8 mouse cellular contexts compared by ENCODE assay signal in genomic region chr1:74802795-74803656, GRCm38 (mm10). TPM values are rescaled to one million over a fixed set of nuclear protein-coding genes. Genes with fewer than 3 reads are reported as not detected.
DNase-seq lines count a peak whose midpoint lies in the region; ATAC-seq and TF ChIP-seq lines count a peak whose summit lies in the region.

No protein-coding gene starts in this region.

- peak; percentile 90 for DNase-seq in brain, adult 2 months (ENCODE audit: low read depth, low spot score)
- peak; percentile 76 to 82 for DNase-seq in heart, postnatal 14 days
- DNase-seq in kidney, postnatal 4 days, result peak; percentile 83 to 89
- peak; percentile 76 for DNase-seq in lung, postnatal 25 days (ENCODE audit: low spot score)
- peak; percentile 63 for DNase-seq in retina, adult 2 months (ENCODE audit: low read depth, low spot score)
- peak; percentile 66 to 81 for DNase-seq in thymus, postnatal 10 days (ENCODE audit: low spot score in 2 of 2)

- intact Hi-C loops in heart, postnatal 14 days (cut with DNase I), result no loop called here

- TF ChIP-seq CTCF in E14TG2a.4 (conservative IDR thresholded peaks at IDR 0.05; ENCODE audit: low read length), result 0 out of 2 replicates have a peak, but pooled peaks have one; percentile 8

- peak; percentile 57 for ATAC-seq in forebrain, embryonic 12.5 days (ENCODE audit: low FRiP score)

- no peaks in the 10 kb centered on the region for H3K36me3 ChIP-seq in E14TG2a.4 (ENCODE audit: insufficient read depth, low read length)
- H3K36me3 ChIP-seq in forebrain, embryonic 12.5 days (replicated peaks), result no peaks in the 10 kb centered on the region

- H3K27ac ChIP-seq in forebrain, embryonic 12.5 days, result 0 out of 2 replicates have a peak overlapping the region, but pooled peaks have one; percentile 1

- H3K4me2 ChIP-seq in forebrain, embryonic 12.5 days, result peak overlapping the region; percentile 78

- no peaks in the 10 kb centered on the region for H3K9me3 ChIP-seq in E14TG2a.4 (ENCODE audit: low read length)
- no peaks in the 10 kb centered on the region for H3K9me3 ChIP-seq in forebrain, embryonic 12.5 days

- H3K4me1 ChIP-seq in E14TG2a.4 (replicated peaks; ENCODE audit: low read depth, low read length), result peaks cover 78% of the 10 kb centered on the region
- peaks cover 75% of the 10 kb centered on the region for H3K4me1 ChIP-seq in forebrain, embryonic 12.5 days

- under 1% methylated on average over 57 of the region's 57 CpGs for WGBS in forebrain, embryonic 12.5 days

- peak overlapping the region; percentile 48 for H3K9ac ChIP-seq in forebrain, embryonic 12.5 days

- H3K4me3 ChIP-seq in E14TG2a.4 (replicated peaks; ENCODE audit: low read length), result peak overlapping the region; percentile 77
- peak overlapping the region; percentile 46 for H3K4me3 ChIP-seq in forebrain, embryonic 12.5 days (replicated peaks)

- H3K27me3 ChIP-seq in E14TG2a.4 (ENCODE audit: insufficient read depth, low read length), result peaks cover 98% of the 10 kb centered on the region
- H3K27me3 ChIP-seq in forebrain, embryonic 12.5 days, result peaks cover 100% of the 10 kb centered on the region

RNA-seq across cellular contexts. Expression of gene Wnt10a, which starts 11.7 kb away (rescaled TPM):
- 1.00 and 2.0 TPM in 2 replicates for polyA plus RNA-seq in forebrain, embryonic 12.5 days (2016; fragmentation: Nextera tagmentation; extraction: Ambion mirVana)
- not detected for total RNA-seq in heart, postnatal 14 days (2021)

RNA-seq across cellular contexts. Expression of gene Wnt6, which starts 31.3 kb away (rescaled TPM):
- 3.3 and 4.5 TPM in 2 replicates for polyA plus RNA-seq in forebrain, embryonic 12.5 days (2016; fragmentation: Nextera tagmentation; extraction: Ambion mirVana)
- total RNA-seq in heart, postnatal 14 days (2021), result under 1 TPM; 0.17 to 0.67 TPM

RNA-seq across cellular contexts. Expression of gene Cdk5r2, which starts 51.7 kb away (rescaled TPM):
- 2.0 TPM in 2 replicates for polyA plus RNA-seq in forebrain, embryonic 12.5 days (2016; fragmentation: Nextera tagmentation; extraction: Ambion mirVana)
- total RNA-seq in heart, postnatal 14 days (2021), result not detected

RNA-seq across cellular contexts. Expression of gene Prkag3, which starts 54.0 kb away (rescaled TPM):
- not detected in 2 replicates for polyA plus RNA-seq in forebrain, embryonic 12.5 days (2016; fragmentation: Nextera tagmentation; extraction: Ambion mirVana)
- total RNA-seq in heart, postnatal 14 days (2021), result 1 to 10 TPM; 1.2 TPM

Comparison
In these comparisons a context has a peak if more than half of its experiments do, and no peak if none do; other contexts are left out.
1. Peak in every context shown above with its lines: DNase-seq, ATAC-seq, H3K4me3 ChIP-seq and H3K27ac ChIP-seq.